Mouse (Mus musculus) cerebellum, adult 18-20 months (tissue): ENCODE results near the gene Wdfy1.

Experiments used
- DNase-seq, 2 experiments: peaks; one replicate each; pipeline ENCODE4 v3.0.0; 2021

Wdfy1 gene

GRCm38 (mm10) chr1:79707383-79707782 lies 68.6 kb downstream of the Wdfy1 start:
- DNase-seq, result no peak

- DNase-seq, result no peak
Observed at GRCm38 (mm10) chr1:79706707-79707106, 69.2 kb downstream of the Wdfy1 start.

GRCm38 (mm10) chr1:79704672-79705071 lies 71.3 kb downstream of the Wdfy1 start:
- DNase-seq, result no peak

GRCm38 (mm10) chr1:79703520-79703919 lies 72.4 kb downstream of the Wdfy1 start:
- DNase-seq, result no peak

- DNase-seq, result no peak
Observed at GRCm38 (mm10) chr1:79698506-79698905, 77.4 kb downstream of the Wdfy1 start.

- DNase-seq, result peak in 1 of 2 experiments; percentile 12
Observed at GRCm38 (mm10) chr1:79697382-79697781, 78.6 kb downstream of the Wdfy1 start.

GRCm38 (mm10) chr1:79696933-79697332 lies 79.0 kb downstream of the Wdfy1 start:
- DNase-seq, result no peak

GRCm38 (mm10) chr1:79692482-79692881 lies 83.5 kb downstream of the Wdfy1 start:
- no peak for DNase-seq

GRCm38 (mm10) chr1:79687254-79687653 lies 88.7 kb downstream of the Wdfy1 start:
- no peak for DNase-seq

GRCm38 (mm10) chr1:79684027-79684426 lies 91.9 kb downstream of the Wdfy1 start:
- no peak for DNase-seq

GRCm38 (mm10) chr1:79682936-79683335 lies 93.0 kb downstream of the Wdfy1 start:
- DNase-seq, result no peak

GRCm38 (mm10) chr1:79680777-79681176 lies 95.2 kb downstream of the Wdfy1 start:
- DNase-seq, result no peak

- no peak for DNase-seq
Observed at GRCm38 (mm10) chr1:79678117-79678684, 97.7 kb downstream of the Wdfy1 start.

GRCm38 (mm10) chr1:79675716-79676115 lies 100.2 kb downstream of the Wdfy1 start:
- no peak for DNase-seq

GRCm38 (mm10) chr1:79671543-79672337 lies 104.2 kb downstream of the Wdfy1 start, which contains the start of gene Ap1s3:
Gene Ap1s3, minus strand, starts transcription at chr1:79671972.
- DNase-seq, result peak; percentile 67 to 74

- DNase-seq, result no peak
Observed at GRCm38 (mm10) chr1:79671196-79671542, 104.8 kb downstream of the Wdfy1 start.

GRCm38 (mm10) chr1:79669419-79669974 lies 106.4 kb downstream of the Wdfy1 start:
- DNase-seq, result no peak

GRCm38 (mm10) chr1:79664911-79665310 lies 111.0 kb downstream of the Wdfy1 start:
- peak; percentile 19 to 29 for DNase-seq

- no peak for DNase-seq
Observed at GRCm38 (mm10) chr1:79659598-79659997, 116.3 kb downstream of the Wdfy1 start.

GRCm38 (mm10) chr1:79657411-79657810 lies 118.5 kb downstream of the Wdfy1 start:
- no peak for DNase-seq

GRCm38 (mm10) chr1:79655819-79656555 lies 120.0 kb downstream of the Wdfy1 start:
- DNase-seq, result no peak

GRCm38 (mm10) chr1:79654948-79655347 lies 121.0 kb downstream of the Wdfy1 start:
- DNase-seq, result no peak
